Comparison of ENCODE assay signal across 23 mouse cellular contexts in genomic region chr17:80645694-80646034, GRCm38 (mm10).
"Had no signal": no experiment of that assay in that cellular context is flagged by ENCODE, and none has a peak within 500 bp of the region (broad histone marks: within the 10 kb centered on the region; RNA-seq: fewer than 3 reads in every experiment).

No protein-coding gene starts in this region.

- H3K27ac ChIP-seq: heart, embryonic 13.5 days; heart, embryonic 15.5 days; hindbrain, embryonic 13.5 days; intestine, embryonic 15.5 days; layer of hippocampus, adult 2 months; left cerebral cortex, adult 2 months; limb, embryonic 10.5 days; limb, embryonic 12.5 days had no signal

- H3K4me2 ChIP-seq: heart, embryonic 11.5 days; heart, embryonic 13.5 days; heart, embryonic 15.5 days; hindbrain, embryonic 13.5 days; intestine, embryonic 15.5 days; limb, embryonic 12.5 days had no signal

- ATAC-seq: forebrain, postnatal 0 days; hindbrain, embryonic 16.5 days; inflammation-experienced regulatory T-cells, adult 6 months; intestine, embryonic 15.5 days; intestine, postnatal 0 days had no signal

- H3K4me3 ChIP-seq: heart, embryonic 13.5 days; heart, embryonic 15.5 days; hindbrain, embryonic 13.5 days; intestine, embryonic 15.5 days; layer of hippocampus, adult 2 months; left cerebral cortex, adult 2 months; limb, embryonic 10.5 days; limb, embryonic 12.5 days had no signal

- H3K9me3 ChIP-seq: heart, embryonic 13.5 days; heart, embryonic 15.5 days; hindbrain, embryonic 13.5 days; intestine, embryonic 15.5 days; limb, embryonic 10.5 days; limb, embryonic 12.5 days had no signal

- DNase-seq: forebrain, postnatal 0 days; gastrocnemius, postnatal 14 days; gastrocnemius, postnatal 36 days; heart, adult 18-20 months; heart, postnatal 14 days; heart, postnatal 36 days; kidney, adult 18-20 months; kidney, adult 8-10 months; kidney, postnatal 10 days; kidney, postnatal 25 days; kidney, postnatal 4 days had no signal

- H3K27me3 ChIP-seq: heart, embryonic 13.5 days; heart, embryonic 15.5 days; hindbrain, embryonic 13.5 days; intestine, embryonic 15.5 days; limb, embryonic 12.5 days had no signal

- H3K9ac ChIP-seq: forebrain, postnatal 0 days; heart, embryonic 13.5 days; heart, embryonic 15.5 days; hindbrain, embryonic 13.5 days; intestine, embryonic 15.5 days; limb, embryonic 12.5 days had no signal

- H3K4me1 ChIP-seq: heart, embryonic 15.5 days; hindbrain, embryonic 13.5 days; limb, embryonic 10.5 days; limb, embryonic 12.5 days had no signal
